ENCODE assay signal across 17 mouse cellular contexts in genomic region chr9:77935818-77936611, GRCm38 (mm10). TPM values are rescaled to one million over a fixed set of nuclear protein-coding genes. Genes with fewer than 3 reads are reported as not detected.
DNase-seq lines count a peak whose midpoint lies in the region; ATAC-seq and TF ChIP-seq lines count a peak whose summit lies in the region.
"Had no signal": no experiment of that assay in that cellular context is flagged by ENCODE, and none has a peak within 500 bp of the region (broad histone marks: within the 10 kb centered on the region; RNA-seq: fewer than 3 reads in every experiment).

No protein-coding gene starts in this region.

- H3K27me3 ChIP-seq in embryonic facial prominence, embryonic 14.5 days (replicated peaks; ENCODE audit: control insufficient read depth, insufficient read depth, low read length): no peaks in the 10 kb centered on the region
- H3K27me3 ChIP-seq in embryonic facial prominence, embryonic 10.5 days (replicated peaks; ENCODE audit: low read depth, poor library complexity, severe bottlenecking): no peaks in the 10 kb centered on the region
- H3K27me3 ChIP-seq in lung, postnatal 0 days (replicated peaks; ENCODE audit: insufficient read depth, low read length): no peaks in the 10 kb centered on the region
- H3K27me3 ChIP-seq in kidney, embryonic 15.5 days: no peaks in the 10 kb centered on the region
- H3K27me3 ChIP-seq: embryonic facial prominence, embryonic 15.5 days; forebrain, embryonic 13.5 days had no signal

- H3K4me3 ChIP-seq in embryonic facial prominence, embryonic 14.5 days (ENCODE audit: low read depth, low read length): no peak overlapping the region
- no peak overlapping the region for H3K4me3 ChIP-seq in embryonic facial prominence, embryonic 10.5 days
- H3K4me3 ChIP-seq in lung, postnatal 0 days (ENCODE audit: low read depth, low read length): no peak overlapping the region
- H3K4me3 ChIP-seq in kidney, embryonic 15.5 days (replicated peaks): no peak overlapping the region
- H3K4me3 ChIP-seq: embryonic facial prominence, embryonic 15.5 days; forebrain, embryonic 13.5 days; midbrain, embryonic 10.5 days; myocyte had no signal

- TF ChIP-seq CTCF in lung, postnatal 0 days (IDR thresholded peaks at IDR 0.05): no peak

- no peak; the same call in 1 of the 2 replicates for ATAC-seq in embryonic facial prominence, embryonic 14.5 days (ENCODE audit: low read depth)
- peak; percentile 78 for ATAC-seq in lung, postnatal 0 days
- 0 out of 2 replicates have a peak, but pooled peaks have one; percentile 41 for ATAC-seq in kidney, embryonic 15.5 days (replicated peaks; ENCODE audit: low FRiP score)
- ATAC-seq in neutrophil, adult 5-6 weeks (ENCODE audit: extremely low read depth, insufficient number of reproducible peaks, low FRiP score, poor library complexity, severe bottlenecking): peak; percentile 73
- ATAC-seq: forebrain, embryonic 13.5 days had no signal

- H3K9me3 ChIP-seq in embryonic facial prominence, embryonic 14.5 days (ENCODE audit: control insufficient read depth, low read length): no peaks in the 10 kb centered on the region
- no peaks in the 10 kb centered on the region for H3K9me3 ChIP-seq in embryonic facial prominence, embryonic 10.5 days
- no peaks in the 10 kb centered on the region for H3K9me3 ChIP-seq in lung, postnatal 0 days (ENCODE audit: low read length)
- H3K9me3 ChIP-seq in kidney, embryonic 15.5 days (replicated peaks): no peaks in the 10 kb centered on the region
- H3K9me3 ChIP-seq: embryonic facial prominence, embryonic 15.5 days; forebrain, embryonic 13.5 days; midbrain, embryonic 10.5 days had no signal

- peaks cover 19% of the 10 kb centered on the region for H3K4me1 ChIP-seq in embryonic facial prominence, embryonic 14.5 days (ENCODE audit: control insufficient read depth, insufficient read depth, low read length)
- peaks cover 47% of the 10 kb centered on the region for H3K4me1 ChIP-seq in embryonic facial prominence, embryonic 10.5 days
- H3K4me1 ChIP-seq in lung, postnatal 0 days (ENCODE audit: insufficient read depth, low read depth, low read length): peaks cover 20% of the 10 kb centered on the region; the same call in 1 of the 2 replicates
- H3K4me1 ChIP-seq in kidney, embryonic 15.5 days: peaks cover 52% of the 10 kb centered on the region

- peak; percentile 66 for DNase-seq in embryonic facial prominence, embryonic 14.5 days (ENCODE audit: low spot score)
- DNase-seq in embryonic facial prominence, embryonic 10.5 days (ENCODE audit: low spot score): no peak
- peak; percentile 89 for DNase-seq in lung, postnatal 0 days (ENCODE audit: low spot score)
- no peak for DNase-seq in lung, postnatal 14 days
- no peak for DNase-seq in right cerebral cortex, postnatal 4 days
- DNase-seq in adrenal gland, adult 8-10 months: no peak
- DNase-seq: adrenal gland, postnatal 25 days; cerebellum, postnatal 36 days; heart, postnatal 14 days; right cerebral cortex, postnatal 14 days had no signal

- WGBS in embryonic facial prominence, embryonic 14.5 days: 55% methylated on average over 10 of the region's 10 CpGs
- 70% methylated on average over 10 of the region's 10 CpGs for WGBS in embryonic facial prominence, embryonic 10.5 days
- 44% methylated on average over 10 of the region's 10 CpGs for WGBS in lung, postnatal 0 days
- WGBS in kidney, embryonic 15.5 days: 61% methylated on average over 10 of the region's 10 CpGs

- no peak overlapping the region for H3K4me2 ChIP-seq in embryonic facial prominence, embryonic 14.5 days (ENCODE audit: low read depth, low read length)
- no peak overlapping the region for H3K4me2 ChIP-seq in lung, postnatal 0 days (replicated peaks; ENCODE audit: low read depth, low read length)
- H3K4me2 ChIP-seq in kidney, embryonic 15.5 days: no peak overlapping the region
- H3K4me2 ChIP-seq: embryonic facial prominence, embryonic 15.5 days; forebrain, embryonic 13.5 days had no signal

- H3K27ac ChIP-seq in embryonic facial prominence, embryonic 14.5 days (replicated peaks; ENCODE audit: low read depth, low read length): no peak overlapping the region
- no peak overlapping the region for H3K27ac ChIP-seq in embryonic facial prominence, embryonic 10.5 days (replicated peaks)
- peak overlapping the region; percentile 82 for H3K27ac ChIP-seq in lung, postnatal 0 days (ENCODE audit: low read length)
- peak overlapping the region; percentile 32; the same call in 1 of the 2 replicates for H3K27ac ChIP-seq in kidney, embryonic 15.5 days
- H3K27ac ChIP-seq: embryonic facial prominence, embryonic 15.5 days; forebrain, embryonic 13.5 days; liver, embryonic 14.5 days; midbrain, embryonic 10.5 days had no signal

- peak; percentile 52; the same call in 1 of the 2 replicates for TF ChIP-seq EP300 in lung, postnatal 0 days (IDR thresholded peaks at IDR 0.05)

- H3K36me3 ChIP-seq in embryonic facial prominence, embryonic 14.5 days (ENCODE audit: control insufficient read depth, insufficient read depth, low read length): no peaks in the 10 kb centered on the region
- no peaks in the 10 kb centered on the region for H3K36me3 ChIP-seq in embryonic facial prominence, embryonic 10.5 days (replicated peaks)
- no peaks in the 10 kb centered on the region for H3K36me3 ChIP-seq in lung, postnatal 0 days (ENCODE audit: insufficient read depth, low read length)
- no peaks in the 10 kb centered on the region for H3K36me3 ChIP-seq in kidney, embryonic 15.5 days
- H3K36me3 ChIP-seq: embryonic facial prominence, embryonic 15.5 days had no signal

- no peak overlapping the region for H3K9ac ChIP-seq in embryonic facial prominence, embryonic 14.5 days (ENCODE audit: low read depth, low read length)
- no peak overlapping the region for H3K9ac ChIP-seq in lung, postnatal 0 days (replicated peaks; ENCODE audit: low read depth)
- H3K9ac ChIP-seq in kidney, embryonic 15.5 days: no peak overlapping the region
- H3K9ac ChIP-seq: embryonic facial prominence, embryonic 15.5 days; forebrain, embryonic 13.5 days; liver, embryonic 14.5 days had no signal

RNA-seq across cellular contexts. Expression of gene Elovl5, which starts 18.9 kb away (rescaled TPM):
- 73.0 and 74.2 TPM in 2 replicates for polyA plus RNA-seq in embryonic facial prominence, embryonic 14.5 days (2014; fragmentation: Nextera tagmentation; extraction: Ambion mirVana)
- 90.4 and 96.1 TPM in 2 replicates for polyA plus RNA-seq in embryonic facial prominence, embryonic 10.5 days (2016; fragmentation: Nextera tagmentation; extraction: Ambion mirVana)
- polyA plus RNA-seq in lung, postnatal 0 days (2015; fragmentation: Nextera tagmentation; extraction: Ambion mirVana): 179 and 213 TPM in 2 replicates
- 88.5 and 93.2 TPM in 2 replicates for polyA plus RNA-seq in kidney, embryonic 15.5 days (2015; fragmentation: Nextera tagmentation; extraction: Ambion mirVana)
- 54.6 and 61.9 TPM in 2 replicates for total RNA-seq in neutrophil, adult 5-6 weeks (2017)
- 100 to 1,000 TPM; 450 to 789 (median 577) TPM for total RNA-seq in adrenal gland, adult 8-10 months (2022)

Comparison
In these comparisons a context has a peak if more than half of its experiments do, and no peak if none do; other contexts are left out.
1. DNase-seq: peak in embryonic facial prominence, embryonic 14.5 days (single experiment) and lung, postnatal 0 days (single experiment); none in embryonic facial prominence, embryonic 10.5 days (single experiment), lung, postnatal 14 days (single experiment), right cerebral cortex, postnatal 4 days (single experiment) and adrenal gland, adult 8-10 months (single experiment).
2. H3K27ac ChIP-seq: peak in lung, postnatal 0 days (single experiment) and kidney, embryonic 15.5 days (single experiment); none in embryonic facial prominence, embryonic 14.5 days (single experiment) and embryonic facial prominence, embryonic 10.5 days (single experiment).